Mouse (Mus musculus): ENCODE results near the gene Gm8011.
"Not testable (repeated sequence)": the region's sequence is repeated elsewhere in the genome, so short reads cannot be mapped to it uniquely, and the experiment has no call there.

Gm8011 gene

DNA sequence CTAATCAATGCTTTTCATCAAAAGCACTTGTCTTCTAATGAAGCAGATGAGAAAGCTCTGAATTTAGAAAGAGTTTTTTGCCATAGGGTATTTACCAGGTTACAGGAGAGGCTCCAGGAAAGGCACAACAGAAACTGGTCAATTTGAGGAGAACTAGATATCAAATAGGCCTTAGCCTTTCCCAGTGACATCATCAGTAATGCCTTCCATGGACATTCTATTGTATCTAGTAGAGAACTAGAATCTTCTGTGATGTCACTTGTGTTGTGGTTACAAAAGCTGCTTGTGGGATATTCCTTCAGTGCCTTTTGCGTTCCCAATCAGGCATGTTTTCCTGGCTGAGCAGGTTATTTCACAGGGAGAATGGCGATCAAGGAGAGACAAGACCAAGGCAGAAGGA is at the start of gene Gm8011:
TSS of gene Gm8011 (plus strand) at position 301 of the 400 bp plus-strand sequence.
- DNase-seq (ENCODE audit: low read depth, low spot score): not testable (repeated sequence)

DNA sequence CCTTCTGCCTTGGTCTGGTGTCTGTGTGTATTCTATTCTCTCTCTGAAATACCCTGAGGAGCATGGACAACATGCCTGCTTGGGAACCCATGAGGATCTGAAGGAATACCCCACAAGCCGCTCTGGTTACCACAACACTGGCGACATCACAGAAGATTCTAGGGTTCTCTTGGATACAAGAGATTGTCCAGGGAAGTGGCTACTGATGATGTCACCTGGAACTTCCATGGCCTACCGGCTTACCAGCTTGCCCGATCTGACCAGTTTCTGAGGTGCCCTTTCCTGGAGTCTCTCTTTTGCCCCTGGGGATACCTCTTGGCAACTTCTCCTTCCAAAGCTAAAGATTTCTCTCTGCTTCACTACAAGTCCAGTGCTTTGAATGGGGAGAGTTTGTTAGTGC is 24.1 kb upstream of the Gm8011 start, which contains the start of gene Gm8005:
TSS of gene Gm8005 (minus strand) at position 101 of the 400 bp plus-strand sequence.
- DNase-seq (ENCODE audit: low read depth, low spot score): not testable (repeated sequence)

DNA sequence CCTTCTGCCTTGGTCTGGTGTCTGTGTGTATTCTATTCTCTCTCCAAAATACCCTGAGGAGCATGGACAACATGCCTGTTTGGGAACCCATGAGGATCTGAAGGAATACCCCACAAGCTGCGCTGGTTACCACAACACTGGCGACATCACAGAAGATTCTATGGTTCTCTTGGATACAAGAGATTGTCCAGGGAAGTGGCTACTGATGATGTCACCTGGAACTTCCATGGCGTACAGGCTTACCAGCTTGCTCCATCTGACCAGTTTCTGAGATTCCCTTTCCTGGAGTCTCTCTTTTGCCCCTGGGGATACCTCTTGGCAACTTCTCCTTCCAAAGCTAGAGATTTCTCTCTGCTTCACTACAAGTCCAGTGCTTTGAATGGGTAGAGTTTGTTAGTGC is 38.6 kb downstream of the Gm8011 start, which contains the start of gene Gm8020:
TSS of gene Gm8020 (minus strand) at position 101 of the 400 bp plus-strand sequence.
- not testable (repeated sequence) for DNase-seq (ENCODE audit: low read depth, low spot score)
